Mouse (Mus musculus): ENCODE results near the gene Vmn1r177.
"Not testable (repeated sequence)": the region's sequence is repeated elsewhere in the genome, so short reads cannot be mapped to it uniquely, and the experiment has no call there.

The Vmn1r177 gene

GRCm38 (mm10) chr7:23866349-23866748 is at the start of gene Vmn1r177:
Gene Vmn1r177, minus strand, starts transcription at chr7:23866449.
- not testable (repeated sequence) for DNase-seq (ENCODE audit: low read depth, low spot score)

- DNase-seq (ENCODE audit: low read depth, low spot score): no peak
These were observed 25.5 kb upstream of the Vmn1r177 start, which contains the start of gene Vmn1r178 for GRCm38 (mm10) chr7:23891709-23892108. Gene Vmn1r178, plus strand, starts transcription at chr7:23892009.

GRCm38 (mm10) chr7:23876918-23877317 is 10.7 kb upstream of the Vmn1r177 start:
- DNase-seq (ENCODE audit: low read depth, low spot score): not testable (repeated sequence)

GRCm38 (mm10) chr7:23837272-23837671 is 29.0 kb downstream of the Vmn1r177 start, which contains the start of gene Vmn1r176:
Gene Vmn1r176, minus strand, starts transcription at chr7:23837372.
- not testable (repeated sequence) for DNase-seq (ENCODE audit: low read depth, low spot score)
